Mouse (Mus musculus) lung, postnatal 0 days (tissue): ENCODE measurements around the gene Sh2b1. TPM values are rescaled to one million over a fixed set of nuclear protein-coding genes. Genes with fewer than 3 reads are reported as not detected.

Experiments used
- ATAC-seq: fragments of 200-750 bp; cut with Nextera tagmentation; 2 replicates; pipeline ENCODE4 v1.8.0; 2017; ENCODE audit warnings: moderate library complexity
- DNase-seq: peaks from one replicate; pipeline ENCODE4 v3.0.0-alpha.2; 2016; ENCODE audit warnings: low spot score
- H3K27ac ChIP-seq: fragments of 300-500 bp; sonication (generic); 2 replicates; pipeline ENCODE4 v1.5.1; 2014; ENCODE audit warnings: antibody characterized with exemption, mild to moderate bottlenecking, low read length, mixed read lengths
- H3K27me3 ChIP-seq: fragments of 300-500 bp; sonication (generic); replicated peaks from 2 replicates; pipeline ENCODE4 v1.6.1; 2014; ENCODE audit warnings: low read length, mixed read lengths; ENCODE audit not compliant: insufficient read depth
- H3K36me3 ChIP-seq: fragments of 300-500 bp; sonication (generic); 2 replicates; pipeline ENCODE4 v1.6.1; 2014; ENCODE audit warnings: low read length, mixed read lengths; ENCODE audit not compliant: insufficient read depth
- H3K4me1 ChIP-seq: fragments of 300-500 bp; sonication (generic); 2 replicates; pipeline ENCODE4 v1.6.1; 2014; ENCODE audit warnings: antibody characterized with exemption, low read depth, low read length, mixed read lengths; ENCODE audit not compliant: insufficient read depth
- H3K4me2 ChIP-seq: fragments of 300-500 bp; sonication (generic); replicated peaks from 2 replicates; pipeline ENCODE4 v1.6.1; 2014; ENCODE audit warnings: low read depth, mild to moderate bottlenecking, low read length, moderate library complexity, mixed read lengths
- H3K4me3 ChIP-seq: fragments of 300-500 bp; sonication (generic); 2 replicates; pipeline ENCODE4 v1.5.1; 2014; ENCODE audit warnings: low read depth, low read length
- H3K9ac ChIP-seq: fragments of 300-500 bp; sonication (generic); replicated peaks from 2 replicates; pipeline ENCODE4 v1.6.1; 2014; ENCODE audit warnings: low read depth, mild to moderate bottlenecking
- H3K9me3 ChIP-seq: fragments of 300-500 bp; sonication (generic); 2 replicates; pipeline ENCODE4 v1.6.1; 2016; ENCODE audit warnings: low read length, mixed read lengths
- CTCF ChIP-seq: IDR thresholded peaks from 2 replicates; pipeline ENCODE4 v1.5.1; 2016; ENCODE audit warnings: antibody characterized with exemption, mild to moderate bottlenecking
- EP300 ChIP-seq: IDR thresholded peaks from 2 replicates; pipeline ENCODE4 v1.6.1; 2016; ENCODE audit warnings: antibody characterized with exemption, mild to moderate bottlenecking, control low read depth
- WGBS: fragments of 180-500 bp; shearing (Covaris S2); extraction: QIAGEN DNeasy Blood & Tissue Kit; methylation state at CpG from one replicate; pipeline ENCODE4 v1.1.7; 2014; 5-methylcytosine and 5-hydroxymethylcytosine counted together
- polyA plus RNA-seq: library from polyadenylated mRNA; unstranded; fragments of >200 nt; fragmentation: Nextera tagmentation; extraction: Ambion mirVana; gene quantifications from 2 replicates; pipeline ENCODE4 v1.2.1, GENCODE M21; 2015

The Sh2b1 gene
- polyA plus RNA-seq, 1 experiment from 2014 or later = 25.6 TPM

DNA sequence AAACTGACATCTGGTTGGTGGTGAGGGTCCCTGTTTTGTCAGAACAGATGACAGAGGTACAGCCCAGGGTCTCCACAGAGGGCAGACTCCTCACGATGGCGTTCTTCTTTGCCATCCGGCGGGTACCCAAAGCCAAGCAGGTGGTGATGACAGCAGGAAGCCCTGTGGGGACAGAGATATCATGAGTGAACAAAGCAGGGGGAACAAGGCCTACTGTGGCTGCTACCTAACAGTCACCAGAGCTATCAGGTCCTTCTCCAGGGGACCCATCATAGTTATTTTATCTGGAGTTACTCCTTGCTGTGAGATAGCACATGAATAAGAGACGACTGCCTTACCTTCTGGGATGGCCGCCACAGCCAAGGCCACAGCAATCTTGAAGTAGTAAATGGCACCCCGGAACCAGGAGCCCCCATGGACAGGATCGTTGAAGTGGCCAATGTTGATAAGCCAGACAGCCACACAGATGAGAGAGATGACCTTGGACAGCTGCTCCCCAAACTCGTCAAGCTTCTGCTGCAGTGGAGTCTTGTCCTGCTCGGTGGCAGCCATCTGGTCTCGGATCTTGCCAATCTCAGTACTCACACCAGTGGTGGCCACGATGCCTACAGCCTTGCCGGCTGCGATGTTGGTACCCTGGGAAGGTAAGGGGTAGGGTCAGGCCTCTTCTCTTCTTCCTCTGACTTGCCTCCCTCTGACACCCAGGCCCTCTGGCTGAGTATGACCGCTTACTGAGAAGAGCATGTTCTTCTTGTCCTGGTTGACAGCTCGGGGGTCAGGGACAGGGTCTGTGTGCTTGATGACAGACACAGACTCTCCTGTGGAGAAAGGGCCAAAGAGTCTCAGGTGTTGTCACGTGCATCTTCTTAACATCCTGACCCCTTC is 18.6 kb downstream of the Sh2b1 start:
- no peaks in the 10 kb centered on the region for H3K36me3 ChIP-seq
- no peak for DNase-seq
- no peak overlapping the region for H3K4me3 ChIP-seq
- H3K4me2 ChIP-seq = no peak overlapping the region
- no peak for ATAC-seq
- TF ChIP-seq EP300 (no peak), CTCF (no peak)
- WGBS = 85% methylated on average over 17 of the region's 17 CpGs
- no peaks in the 10 kb centered on the region for H3K27me3 ChIP-seq
- H3K27ac ChIP-seq = no peak overlapping the region
- H3K9me3 ChIP-seq = no peaks in the 10 kb centered on the region
- no peak overlapping the region for H3K9ac ChIP-seq
- no peaks in the 10 kb centered on the region for H3K4me1 ChIP-seq

DNA sequence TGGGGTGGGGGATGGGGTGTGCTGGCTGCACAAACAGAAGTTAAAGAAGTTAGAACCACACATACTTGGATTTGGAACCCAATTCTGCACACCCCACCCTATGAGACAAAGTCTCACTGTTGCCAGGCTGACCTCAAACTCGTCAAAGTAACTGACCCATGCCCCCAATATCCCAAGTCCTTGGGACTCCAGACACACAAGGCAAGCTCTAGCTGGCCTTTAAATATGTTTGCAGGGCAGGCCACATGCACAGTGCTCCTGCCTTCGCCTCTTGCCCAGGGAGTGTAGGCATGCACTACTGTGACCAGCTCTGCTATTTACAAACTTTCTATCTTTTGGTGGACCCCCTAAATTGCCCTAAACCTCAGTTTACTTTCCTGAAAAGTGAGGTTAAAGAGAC is 20.0 kb downstream of the Sh2b1 start:
- Histone ChIP-seq H3K9me3 (no peaks in the 10 kb centered on the region), H3K9ac (no peak overlapping the region), H3K4me3 (no peak overlapping the region), H3K4me2 (no peak overlapping the region), H3K27ac (no peak overlapping the region), H3K27me3 (no peaks in the 10 kb centered on the region), H3K4me1 (no peaks in the 10 kb centered on the region), H3K36me3 (no peaks in the 10 kb centered on the region)
- 70% methylated on average over 2 of the region's 2 CpGs for WGBS
- TF ChIP-seq CTCF (no peak), EP300 (no peak)
- ATAC-seq = no peak
- DNase-seq = no peak

DNA sequence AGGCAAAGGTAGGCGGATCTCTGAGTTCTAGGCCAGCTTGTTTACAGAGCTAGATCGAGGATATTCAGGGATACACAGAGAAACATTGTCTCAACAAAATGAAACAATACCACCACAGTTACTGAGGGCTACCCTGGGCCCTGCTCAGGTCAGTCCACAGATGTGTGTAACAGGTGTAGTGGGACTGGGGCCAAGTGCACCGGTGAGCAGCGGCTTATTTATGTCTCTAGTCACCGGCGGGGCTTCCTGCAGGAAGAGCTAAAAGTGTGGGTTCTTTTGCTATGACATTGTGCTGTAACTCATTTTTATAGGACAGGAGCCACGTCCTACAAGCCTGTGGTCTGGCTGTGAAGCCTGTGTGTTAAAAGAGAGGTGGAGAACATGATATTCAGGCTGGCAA is 21.4 kb downstream of the Sh2b1 start:
- no peaks in the 10 kb centered on the region for H3K27me3 ChIP-seq
- no peak overlapping the region for H3K9ac ChIP-seq
- no peak overlapping the region for H3K27ac ChIP-seq
- no peak overlapping the region for H3K4me2 ChIP-seq
- no peak overlapping the region for H3K4me3 ChIP-seq
- no peak for TF ChIP-seq CTCF
- no peak for TF ChIP-seq EP300
- no peak for DNase-seq
- 43% methylated on average over 7 of the region's 7 CpGs for WGBS
- no peaks in the 10 kb centered on the region for H3K36me3 ChIP-seq
- no peaks in the 10 kb centered on the region for H3K9me3 ChIP-seq
- H3K4me1 ChIP-seq = no peaks in the 10 kb centered on the region
- ATAC-seq = no peak

DNA sequence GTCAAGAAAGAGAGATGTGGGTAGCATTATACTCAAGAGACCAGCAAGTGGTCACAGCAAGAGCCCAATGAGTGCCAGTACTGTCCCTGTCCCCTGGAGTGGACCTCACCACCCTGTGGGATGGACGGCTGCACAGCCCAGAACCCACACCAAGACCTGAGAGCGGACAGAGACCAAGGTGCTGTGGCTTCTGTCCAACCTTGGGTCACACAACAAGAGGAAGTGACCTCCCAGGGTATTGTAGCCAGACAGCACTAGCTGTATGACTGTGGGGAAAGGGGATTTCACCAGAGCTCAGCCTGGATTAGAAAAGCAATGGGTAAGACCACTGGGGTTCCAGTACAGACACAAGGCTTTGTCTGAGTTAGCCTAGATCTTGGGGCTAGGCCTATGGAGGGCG is 23.0 kb downstream of the Sh2b1 start:
- DNase-seq = no peak
- ATAC-seq = no peak
- Histone ChIP-seq H3K4me2 (no peak overlapping the region), H3K27ac (no peak overlapping the region), H3K4me1 (no peaks in the 10 kb centered on the region), H3K27me3 (no peaks in the 10 kb centered on the region), H3K9ac (no peak overlapping the region), H3K4me3 (no peak overlapping the region), H3K36me3 (0 out of 2 replicates have a peak, but pooled peaks cover 2% of the 10 kb centered on the region), H3K9me3 (no peaks in the 10 kb centered on the region)
- no peak for TF ChIP-seq EP300
- TF ChIP-seq CTCF = no peak
- 86% methylated on average over 3 of the region's 3 CpGs for WGBS

DNA sequence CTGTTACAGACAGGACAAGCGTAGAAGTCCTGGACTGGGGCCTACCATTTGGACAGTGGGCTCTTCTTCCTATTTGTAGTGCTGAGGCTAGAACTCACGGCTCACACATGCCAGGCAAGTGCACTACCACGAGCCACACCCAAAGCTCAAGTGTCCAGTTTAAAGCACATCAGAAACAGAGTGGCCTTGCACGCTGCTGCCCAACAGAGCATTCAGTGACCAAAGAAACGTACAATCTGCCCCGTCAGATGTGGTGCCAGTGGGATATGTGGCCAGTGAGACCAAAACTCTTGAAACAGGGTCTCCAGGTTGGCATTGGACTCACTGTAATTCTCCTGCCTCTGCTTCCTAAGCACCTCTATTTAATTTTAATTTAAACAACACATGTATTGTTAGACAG is 24.6 kb downstream of the Sh2b1 start:
- Histone ChIP-seq H3K4me3 (no peak overlapping the region), H3K4me1 (no peaks in the 10 kb centered on the region), H3K27me3 (no peaks in the 10 kb centered on the region), H3K4me2 (no peak overlapping the region), H3K9ac (no peak overlapping the region), H3K9me3 (no peaks in the 10 kb centered on the region), H3K36me3 (0 out of 2 replicates have a peak, but pooled peaks cover 5% of the 10 kb centered on the region), H3K27ac (no peak overlapping the region)
- DNase-seq (no peak), ATAC-seq (no peak)
- TF ChIP-seq CTCF (no peak), EP300 (no peak)
- WGBS = 86% methylated on average over 6 of the region's 6 CpGs

DNA sequence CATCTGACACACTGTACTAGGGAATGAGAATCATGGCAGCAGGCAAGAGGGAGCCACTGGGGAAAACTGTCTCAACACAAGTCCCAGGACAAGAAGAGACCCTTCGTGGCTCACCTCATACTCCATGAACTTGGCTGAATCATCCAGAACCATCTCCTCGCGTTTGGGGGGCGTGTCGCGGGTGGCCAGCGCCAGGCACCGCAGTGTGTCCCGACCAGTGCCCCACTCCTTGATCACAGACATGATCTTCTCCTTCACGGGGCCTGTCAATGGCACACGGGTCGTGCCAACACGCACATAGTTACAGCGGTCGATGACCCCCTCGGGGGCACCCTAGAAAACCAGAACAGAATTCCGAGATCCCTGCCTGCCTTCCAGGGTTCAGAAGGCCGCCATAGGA is 25.2 kb downstream of the Sh2b1 start:
- TF ChIP-seq EP300 = no peak
- no peak for TF ChIP-seq CTCF
- Histone ChIP-seq H3K4me3 (no peak overlapping the region), H3K9me3 (no peaks in the 10 kb centered on the region), H3K27ac (no peak overlapping the region), H3K36me3 (0 out of 2 replicates have a peak, but pooled peaks cover 5% of the 10 kb centered on the region), H3K4me1 (no peaks in the 10 kb centered on the region), H3K9ac (no peak overlapping the region), H3K27me3 (no peaks in the 10 kb centered on the region), H3K4me2 (no peak overlapping the region)
- no peak for DNase-seq
- no peak for ATAC-seq
- 90% methylated on average over 18 of the region's 18 CpGs for WGBS
